Mouse (Mus musculus) bone marrow, adult 2 months (tissue): Measurements from ENCODE around the gene Tmem205.
A peak's percentile ranks its signal among the peaks of the same experiment; 100 is the strongest.

ENCODE experiments used
- CTCF ChIP-seq: fragments of 200-500 bp; IDR thresholded peaks from 2 replicates; pipeline ENCODE4 v1.5.1; 2011; ENCODE audit warnings: low read length, control low read depth; ENCODE audit not compliant: control insufficient read depth, insufficient read depth
- POLR2A ChIP-seq: fragments of 200-500 bp; IDR thresholded peaks from 2 replicates; pipeline ENCODE4 v1.6.1; 2011; ENCODE audit warnings: low read depth, mild to moderate bottlenecking, control low read depth, low read length, borderline replicate concordance; ENCODE audit not compliant: control insufficient read depth

DNA sequence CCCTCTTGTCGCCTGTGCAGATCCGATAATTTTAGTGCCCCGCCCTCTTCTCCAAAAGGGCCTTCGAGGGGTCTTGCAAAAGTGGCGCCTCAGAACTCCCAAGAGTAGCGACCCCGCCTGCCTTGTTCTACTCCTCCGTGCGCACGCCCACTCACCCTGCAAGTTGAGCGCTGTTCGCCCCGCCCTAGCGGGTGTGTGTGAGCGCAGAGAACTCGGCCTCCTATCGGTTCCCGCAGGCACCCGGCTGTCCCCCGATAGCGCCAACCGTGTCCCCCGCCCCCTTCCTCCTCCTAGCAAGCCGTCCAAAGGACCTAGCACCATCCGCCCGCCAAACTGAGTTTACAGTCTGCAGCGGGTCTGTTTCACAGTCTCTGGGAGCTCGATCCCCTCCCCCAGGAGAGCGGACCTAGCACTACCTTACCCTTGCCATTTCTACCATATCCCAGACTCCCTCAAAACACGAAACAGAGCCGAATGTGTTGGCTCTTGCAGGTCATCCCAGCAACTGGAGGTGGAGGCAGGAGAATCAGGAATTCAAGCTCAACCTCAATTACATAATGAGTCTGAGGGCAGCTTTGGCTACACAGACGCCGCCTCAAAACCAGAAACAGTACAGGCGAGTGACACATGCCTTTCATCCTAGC is 35.2 kb upstream of the Tmem205 start:
- TF ChIP-seq CTCF (no peak), POLR2A (peak; percentile 75)
